Mouse (Mus musculus): ENCODE results near the gene Cbx7. TPM values are rescaled to one million over a fixed set of nuclear protein-coding genes. Genes with fewer than 3 reads are reported as not detected.
"Not testable (repeated sequence)": the region's sequence is repeated elsewhere in the genome, so short reads cannot be mapped to it uniquely, and the experiment has no call there.

The Cbx7 gene
- polyA plus RNA-seq, 1 experiment from 2014 or later, result 5.7 TPM

GRCm38 (mm10) chr15:79901399-79901798 lies 69.5 kb downstream of the Cbx7 start:
- H3K36me3 ChIP-seq (ENCODE audit: control insufficient read depth, insufficient read depth, low read length), result no peaks in the 10 kb centered on the region
- peaks cover 6% of the 10 kb centered on the region; the same call in 1 of the 2 replicates for H3K4me1 ChIP-seq (ENCODE audit: control insufficient read depth, insufficient read depth, low read length)
- 66% methylated on average over 2 of the region's 2 CpGs for WGBS
- H3K9ac ChIP-seq (ENCODE audit: low read length), result no peak overlapping the region
- H3K27me3 ChIP-seq (ENCODE audit: control insufficient read depth, insufficient read depth, low read length), result no peaks in the 10 kb centered on the region
- no peaks in the 10 kb centered on the region for H3K9me3 ChIP-seq (replicated peaks; ENCODE audit: control insufficient read depth, low read length)
- H3K4me2 ChIP-seq (ENCODE audit: low read depth, low read length), result no peak overlapping the region
- peak overlapping the region; percentile 70 for H3K27ac ChIP-seq (ENCODE audit: low read length)
- peak; percentile 28; the same call in 1 of the 2 replicates for ATAC-seq (ENCODE audit: insufficient read depth, low FRiP score)
- H3K4me3 ChIP-seq (replicated peaks; ENCODE audit: low read length), result no peak overlapping the region

GRCm38 (mm10) chr15:79900751-79901150 lies 70.2 kb downstream of the Cbx7 start:
- peak overlapping the region; percentile 80 for H3K27ac ChIP-seq (ENCODE audit: low read length)

GRCm38 (mm10) chr15:79899828-79900510 lies 71.0 kb downstream of the Cbx7 start:
- 68% methylated on average over 6 of the region's 6 CpGs for whole genome bisulfite sequencing
- H3K4me1 ChIP-seq (ENCODE audit: control insufficient read depth, insufficient read depth, low read length), result peaks cover 4% of the 10 kb centered on the region; the same call in 1 of the 2 replicates
- H3K4me2 ChIP-seq (ENCODE audit: low read depth, low read length), result no peak overlapping the region
- no peaks in the 10 kb centered on the region for H3K27me3 ChIP-seq (ENCODE audit: control insufficient read depth, insufficient read depth, low read length)
- H3K9me3 ChIP-seq (replicated peaks; ENCODE audit: control insufficient read depth, low read length), result no peaks in the 10 kb centered on the region
- no peak overlapping the region for H3K9ac ChIP-seq (ENCODE audit: low read length)
- H3K27ac ChIP-seq (ENCODE audit: low read length), result peak overlapping the region; percentile 80
- peak; percentile 34; the same call in 1 of the 2 replicates for ATAC-seq (ENCODE audit: insufficient read depth, low FRiP score)
- H3K4me3 ChIP-seq (replicated peaks; ENCODE audit: low read length), result no peak overlapping the region
- no peaks in the 10 kb centered on the region for H3K36me3 ChIP-seq (ENCODE audit: control insufficient read depth, insufficient read depth, low read length)

More at GRCm38 (mm10) chr15:79900751-79901150, 70.2 kb downstream of the Cbx7 start:
- Histone ChIP-seq H3K9ac (ENCODE audit: low read length) (no peak overlapping the region), H3K4me1 (ENCODE audit: control insufficient read depth, insufficient read depth, low read length) (peaks cover 4% of the 10 kb centered on the region; the same call in 1 of the 2 replicates), H3K36me3 (ENCODE audit: control insufficient read depth, insufficient read depth, low read length) (no peaks in the 10 kb centered on the region), H3K4me3 (replicated peaks; ENCODE audit: low read length) (no peak overlapping the region), H3K4me2 (ENCODE audit: low read depth, low read length) (no peak overlapping the region), H3K9me3 (replicated peaks; ENCODE audit: control insufficient read depth, low read length) (no peaks in the 10 kb centered on the region), H3K27me3 (ENCODE audit: control insufficient read depth, insufficient read depth, low read length) (no peaks in the 10 kb centered on the region)
- 62% methylated on average over 7 of the region's 7 CpGs for WGBS
- no peak for ATAC-seq (ENCODE audit: insufficient read depth, low FRiP score)

- H3K4me3 ChIP-seq (replicated peaks; ENCODE audit: low read length), result no peak overlapping the region
- WGBS, result 77% methylated on average over 5 of the region's 5 CpGs
- H3K9me3 ChIP-seq (replicated peaks; ENCODE audit: control insufficient read depth, low read length), result no peaks in the 10 kb centered on the region
- no peak overlapping the region for H3K4me2 ChIP-seq (ENCODE audit: low read depth, low read length)
- no peak for ATAC-seq (ENCODE audit: insufficient read depth, low FRiP score)
- H3K36me3 ChIP-seq (ENCODE audit: control insufficient read depth, insufficient read depth, low read length), result no peaks in the 10 kb centered on the region
- peaks cover 4% of the 10 kb centered on the region; the same call in 1 of the 2 replicates for H3K4me1 ChIP-seq (ENCODE audit: control insufficient read depth, insufficient read depth, low read length)
- H3K27ac ChIP-seq (ENCODE audit: low read length), result no peak overlapping the region
- H3K9ac ChIP-seq (ENCODE audit: low read length), result no peak overlapping the region
- H3K27me3 ChIP-seq (ENCODE audit: control insufficient read depth, insufficient read depth, low read length), result no peaks in the 10 kb centered on the region
These were observed 71.9 kb downstream of the Cbx7 start for GRCm38 (mm10) chr15:79898988-79899387.

- Histone ChIP-seq H3K27ac (ENCODE audit: low read length) (peak overlapping the region; percentile 12), H3K9ac (ENCODE audit: low read length) (no peak overlapping the region), H3K4me3 (replicated peaks; ENCODE audit: low read length) (no peak overlapping the region), H3K36me3 (ENCODE audit: control insufficient read depth, insufficient read depth, low read length) (no peaks in the 10 kb centered on the region), H3K4me2 (ENCODE audit: low read depth, low read length) (no peak overlapping the region), H3K27me3 (ENCODE audit: control insufficient read depth, insufficient read depth, low read length) (no peaks in the 10 kb centered on the region), H3K4me1 (ENCODE audit: control insufficient read depth, insufficient read depth, low read length) (peaks cover 8% of the 10 kb centered on the region), H3K9me3 (replicated peaks; ENCODE audit: control insufficient read depth, low read length) (no peaks in the 10 kb centered on the region)
- 65% methylated on average over 9 of the region's 9 CpGs for WGBS
- no peak for ATAC-seq (ENCODE audit: insufficient read depth, low FRiP score)
These were observed 74.7 kb downstream of the Cbx7 start for GRCm38 (mm10) chr15:79896080-79896725.

- not testable (repeated sequence) for H3K4me2 ChIP-seq (ENCODE audit: low read depth, low read length); H3K36me3 ChIP-seq (ENCODE audit: control insufficient read depth, insufficient read depth, low read length); H3K9ac ChIP-seq (ENCODE audit: low read length); H3K4me1 ChIP-seq (ENCODE audit: control insufficient read depth, insufficient read depth, low read length); H3K4me3 ChIP-seq (replicated peaks; ENCODE audit: low read length); ATAC-seq (ENCODE audit: insufficient read depth, low FRiP score); H3K27me3 ChIP-seq (ENCODE audit: control insufficient read depth, insufficient read depth, low read length); H3K9me3 ChIP-seq (replicated peaks; ENCODE audit: control insufficient read depth, low read length)
- 80% methylated on average over 10 of the region's 23 CpGs for WGBS
- H3K27ac ChIP-seq (ENCODE audit: low read length), result peak overlapping the region; percentile 12
These were observed 75.5 kb downstream of the Cbx7 start for GRCm38 (mm10) chr15:79895221-79896079.

GRCm38 (mm10) chr15:79894343-79894742 lies 76.6 kb downstream of the Cbx7 start:
- no peak for ATAC-seq (ENCODE audit: insufficient read depth, low FRiP score)
- no peak overlapping the region; the same call in 1 of the 2 replicates for H3K27ac ChIP-seq (ENCODE audit: low read length)
- H3K4me2 ChIP-seq (ENCODE audit: low read depth, low read length), result no peak overlapping the region

GRCm38 (mm10) chr15:79893824-79894123 lies 77.1 kb downstream of the Cbx7 start:
- 51% methylated on average over 3 of the region's 3 CpGs for WGBS
- peak overlapping the region; percentile 64 for H3K4me2 ChIP-seq (ENCODE audit: low read depth, low read length)
- H3K9ac ChIP-seq (ENCODE audit: low read length), result no peak overlapping the region
- H3K27me3 ChIP-seq (ENCODE audit: control insufficient read depth, insufficient read depth, low read length), result no peaks in the 10 kb centered on the region
- H3K4me1 ChIP-seq (ENCODE audit: control insufficient read depth, insufficient read depth, low read length), result peaks cover 8% of the 10 kb centered on the region
- H3K27ac ChIP-seq (ENCODE audit: low read length), result no peak overlapping the region
- H3K36me3 ChIP-seq (ENCODE audit: control insufficient read depth, insufficient read depth, low read length), result no peaks in the 10 kb centered on the region
- peak overlapping the region; percentile 13; the same call in 1 of the 2 replicates for H3K4me3 ChIP-seq (replicated peaks; ENCODE audit: low read length)
- ATAC-seq (ENCODE audit: insufficient read depth, low FRiP score), result no peak
- H3K9me3 ChIP-seq (replicated peaks; ENCODE audit: control insufficient read depth, low read length), result no peaks in the 10 kb centered on the region

More at GRCm38 (mm10) chr15:79894343-79894742, 76.6 kb downstream of the Cbx7 start:
- Histone ChIP-seq H3K4me1 (ENCODE audit: control insufficient read depth, insufficient read depth, low read length) (peaks cover 8% of the 10 kb centered on the region), H3K9ac (ENCODE audit: low read length) (no peak overlapping the region), H3K36me3 (ENCODE audit: control insufficient read depth, insufficient read depth, low read length) (no peaks in the 10 kb centered on the region), H3K27me3 (ENCODE audit: control insufficient read depth, insufficient read depth, low read length) (no peaks in the 10 kb centered on the region), H3K4me3 (replicated peaks; ENCODE audit: low read length) (no peak overlapping the region), H3K9me3 (replicated peaks; ENCODE audit: control insufficient read depth, low read length) (no peaks in the 10 kb centered on the region)
- WGBS, result 69% methylated on average over 4 of the region's 4 CpGs

Data from stomach, embryonic 16.5 days (tissue).